Mouse (Mus musculus): ENCODE data around the gene Pcdh9. TPM values are rescaled to one million over a fixed set of nuclear protein-coding genes. Genes with fewer than 3 reads are reported as not detected.

Pcdh9 gene
- polyA plus RNA-seq, 1 experiment from 2014 or later = 8.5 TPM

GRCm38 (mm10) chr14:93142076-93142475 lies 748.4 kb downstream of the Pcdh9 start:
- no peak for ATAC-seq (ENCODE audit: low read depth)
- WGBS = 55% methylated on average over 4 of the region's 4 CpGs
- no peak overlapping the region for H3K27ac ChIP-seq (ENCODE audit: low read length)
- no peaks in the 10 kb centered on the region for H3K36me3 ChIP-seq (ENCODE audit: control insufficient read depth, insufficient read depth, low read length)
- no peaks in the 10 kb centered on the region for H3K27me3 ChIP-seq (ENCODE audit: control insufficient read depth, insufficient read depth, low read depth, low read length)
- no peaks in the 10 kb centered on the region for H3K4me1 ChIP-seq (replicated peaks; ENCODE audit: control insufficient read depth, insufficient read depth, low read length)
- H3K9me3 ChIP-seq (ENCODE audit: control insufficient read depth, low read length) = no peaks in the 10 kb centered on the region
- H3K4me3 ChIP-seq (ENCODE audit: low read length) = no peak overlapping the region
- H3K4me2 ChIP-seq (ENCODE audit: low read depth, low read length) = no peak overlapping the region
- no peak overlapping the region for H3K9ac ChIP-seq (ENCODE audit: low read length)

- Histone ChIP-seq H3K4me2 (ENCODE audit: low read depth, low read length) (no peak overlapping the region), H3K27ac (ENCODE audit: low read length) (no peak overlapping the region), H3K27me3 (ENCODE audit: control insufficient read depth, insufficient read depth, low read depth, low read length) (no peaks in the 10 kb centered on the region), H3K36me3 (ENCODE audit: control insufficient read depth, insufficient read depth, low read length) (no peaks in the 10 kb centered on the region), H3K9ac (ENCODE audit: low read length) (no peak overlapping the region), H3K4me1 (replicated peaks; ENCODE audit: control insufficient read depth, insufficient read depth, low read length) (no peaks in the 10 kb centered on the region), H3K4me3 (ENCODE audit: low read length) (no peak overlapping the region), H3K9me3 (ENCODE audit: control insufficient read depth, low read length) (no peaks in the 10 kb centered on the region)
- ATAC-seq (ENCODE audit: low read depth) = no peak
- WGBS = 83% methylated on average over 3 of the region's 3 CpGs
These were observed 763.5 kb downstream of the Pcdh9 start for GRCm38 (mm10) chr14:93126993-93127392.

GRCm38 (mm10) chr14:93102755-93103154 lies 787.7 kb downstream of the Pcdh9 start:
- ATAC-seq (ENCODE audit: low read depth) = no peak
- Histone ChIP-seq H3K4me3 (ENCODE audit: low read length) (no peak overlapping the region), H3K4me1 (replicated peaks; ENCODE audit: control insufficient read depth, insufficient read depth, low read length) (no peaks in the 10 kb centered on the region), H3K9ac (ENCODE audit: low read length) (no peak overlapping the region), H3K27me3 (ENCODE audit: control insufficient read depth, insufficient read depth, low read depth, low read length) (no peaks in the 10 kb centered on the region), H3K27ac (ENCODE audit: low read length) (no peak overlapping the region), H3K36me3 (ENCODE audit: control insufficient read depth, insufficient read depth, low read length) (no peaks in the 10 kb centered on the region), H3K9me3 (ENCODE audit: control insufficient read depth, low read length) (no peaks in the 10 kb centered on the region), H3K4me2 (ENCODE audit: low read depth, low read length) (no peak overlapping the region)
- 57% methylated on average over 2 of the region's 2 CpGs for WGBS

- peak; percentile 60; the same call in 1 of the 2 replicates for ATAC-seq (ENCODE audit: low read depth)
- Histone ChIP-seq H3K4me2 (ENCODE audit: low read depth, low read length) (no peak overlapping the region), H3K36me3 (ENCODE audit: control insufficient read depth, insufficient read depth, low read length) (no peaks in the 10 kb centered on the region), H3K27ac (ENCODE audit: low read length) (no peak overlapping the region), H3K9ac (ENCODE audit: low read length) (no peak overlapping the region), H3K4me3 (ENCODE audit: low read length) (no peak overlapping the region), H3K4me1 (replicated peaks; ENCODE audit: control insufficient read depth, insufficient read depth, low read length) (no peaks in the 10 kb centered on the region), H3K27me3 (ENCODE audit: control insufficient read depth, insufficient read depth, low read depth, low read length) (no peaks in the 10 kb centered on the region), H3K9me3 (ENCODE audit: control insufficient read depth, low read length) (no peaks in the 10 kb centered on the region)
- 35% methylated on average over 2 of the region's 2 CpGs for WGBS
These were observed 795.4 kb downstream of the Pcdh9 start for GRCm38 (mm10) chr14:93095081-93095480.

- Histone ChIP-seq H3K4me3 (ENCODE audit: low read length) (no peak overlapping the region), H3K4me2 (ENCODE audit: low read depth, low read length) (no peak overlapping the region), H3K36me3 (ENCODE audit: control insufficient read depth, insufficient read depth, low read length) (no peaks in the 10 kb centered on the region), H3K4me1 (replicated peaks; ENCODE audit: control insufficient read depth, insufficient read depth, low read length) (no peaks in the 10 kb centered on the region), H3K9ac (ENCODE audit: low read length) (no peak overlapping the region), H3K27ac (ENCODE audit: low read length) (no peak overlapping the region), H3K9me3 (ENCODE audit: control insufficient read depth, low read length) (no peaks in the 10 kb centered on the region), H3K27me3 (ENCODE audit: control insufficient read depth, insufficient read depth, low read depth, low read length) (no peaks in the 10 kb centered on the region)
- WGBS = 37% methylated on average over 4 of the region's 4 CpGs
- ATAC-seq (ENCODE audit: low read depth) = no peak
These were observed 797.7 kb downstream of the Pcdh9 start for GRCm38 (mm10) chr14:93092806-93093205.

- Histone ChIP-seq H3K27ac (ENCODE audit: low read length) (no peak overlapping the region), H3K9me3 (ENCODE audit: control insufficient read depth, low read length) (no peaks in the 10 kb centered on the region), H3K9ac (ENCODE audit: low read length) (no peak overlapping the region), H3K27me3 (ENCODE audit: control insufficient read depth, insufficient read depth, low read depth, low read length) (no peaks in the 10 kb centered on the region), H3K4me3 (ENCODE audit: low read length) (no peak overlapping the region), H3K4me2 (ENCODE audit: low read depth, low read length) (no peak overlapping the region), H3K36me3 (ENCODE audit: control insufficient read depth, insufficient read depth, low read length) (no peaks in the 10 kb centered on the region), H3K4me1 (replicated peaks; ENCODE audit: control insufficient read depth, insufficient read depth, low read length) (no peaks in the 10 kb centered on the region)
- WGBS = 56% methylated on average over 2 of the region's 2 CpGs
- ATAC-seq (ENCODE audit: low read depth) = no peak
These were observed 804.8 kb downstream of the Pcdh9 start for GRCm38 (mm10) chr14:93085646-93086045.

- Histone ChIP-seq H3K4me3 (ENCODE audit: low read length) (no peak overlapping the region), H3K4me1 (replicated peaks; ENCODE audit: control insufficient read depth, insufficient read depth, low read length) (no peaks in the 10 kb centered on the region), H3K9me3 (ENCODE audit: control insufficient read depth, low read length) (no peaks in the 10 kb centered on the region), H3K9ac (ENCODE audit: low read length) (no peak overlapping the region), H3K36me3 (ENCODE audit: control insufficient read depth, insufficient read depth, low read length) (no peaks in the 10 kb centered on the region), H3K4me2 (ENCODE audit: low read depth, low read length) (no peak overlapping the region), H3K27ac (ENCODE audit: low read length) (no peak overlapping the region), H3K27me3 (ENCODE audit: control insufficient read depth, insufficient read depth, low read depth, low read length) (no peaks in the 10 kb centered on the region)
- ATAC-seq (ENCODE audit: low read depth) = no peak
- 61% methylated on average over 2 of the region's 2 CpGs for WGBS
These were observed 807.3 kb downstream of the Pcdh9 start for GRCm38 (mm10) chr14:93083140-93083539.

GRCm38 (mm10) chr14:93080910-93081309 lies 809.6 kb downstream of the Pcdh9 start:
- Histone ChIP-seq H3K9ac (ENCODE audit: low read length) (no peak overlapping the region), H3K4me2 (ENCODE audit: low read depth, low read length) (no peak overlapping the region), H3K9me3 (ENCODE audit: control insufficient read depth, low read length) (no peaks in the 10 kb centered on the region), H3K27me3 (ENCODE audit: control insufficient read depth, insufficient read depth, low read depth, low read length) (no peaks in the 10 kb centered on the region), H3K4me1 (replicated peaks; ENCODE audit: control insufficient read depth, insufficient read depth, low read length) (no peaks in the 10 kb centered on the region), H3K27ac (ENCODE audit: low read length) (no peak overlapping the region), H3K4me3 (ENCODE audit: low read length) (no peak overlapping the region), H3K36me3 (ENCODE audit: control insufficient read depth, insufficient read depth, low read length) (no peaks in the 10 kb centered on the region)
- no peak for ATAC-seq (ENCODE audit: low read depth)
- 8% methylated on average over 2 of the region's 2 CpGs for WGBS

- WGBS = 42% methylated on average over 2 of the region's 2 CpGs
- no peak overlapping the region for H3K27ac ChIP-seq (ENCODE audit: low read length)
- H3K4me1 ChIP-seq (replicated peaks; ENCODE audit: control insufficient read depth, insufficient read depth, low read length) = no peaks in the 10 kb centered on the region
- H3K27me3 ChIP-seq (ENCODE audit: control insufficient read depth, insufficient read depth, low read depth, low read length) = no peaks in the 10 kb centered on the region
- no peak overlapping the region for H3K4me2 ChIP-seq (ENCODE audit: low read depth, low read length)
- H3K4me3 ChIP-seq (ENCODE audit: low read length) = no peak overlapping the region
- no peak overlapping the region for H3K9ac ChIP-seq (ENCODE audit: low read length)
- no peaks in the 10 kb centered on the region for H3K9me3 ChIP-seq (ENCODE audit: control insufficient read depth, low read length)
- ATAC-seq (ENCODE audit: low read depth) = no peak
- no peaks in the 10 kb centered on the region for H3K36me3 ChIP-seq (ENCODE audit: control insufficient read depth, insufficient read depth, low read length)
These were observed 814.7 kb downstream of the Pcdh9 start for GRCm38 (mm10) chr14:93075761-93076160.

- H3K36me3 ChIP-seq (ENCODE audit: control insufficient read depth, insufficient read depth, low read length) = no peaks in the 10 kb centered on the region
- peak; percentile 50 for ATAC-seq (ENCODE audit: low read depth)
These were observed 818.1 kb downstream of the Pcdh9 start for GRCm38 (mm10) chr14:93072346-93072745.

More at GRCm38 (mm10) chr14:93072346-93072745, 818.1 kb downstream of the Pcdh9 start:
- no peak overlapping the region for H3K4me2 ChIP-seq (ENCODE audit: low read depth, low read length)
- no peak overlapping the region for H3K9ac ChIP-seq (ENCODE audit: low read length)
- 53% methylated on average over 5 of the region's 5 CpGs for WGBS
- no peaks in the 10 kb centered on the region for H3K9me3 ChIP-seq (ENCODE audit: control insufficient read depth, low read length)
- no peaks in the 10 kb centered on the region; the same call in 1 of the 2 replicates for H3K4me1 ChIP-seq (replicated peaks; ENCODE audit: control insufficient read depth, insufficient read depth, low read length)
- no peaks in the 10 kb centered on the region for H3K27me3 ChIP-seq (ENCODE audit: control insufficient read depth, insufficient read depth, low read depth, low read length)
- H3K4me3 ChIP-seq (ENCODE audit: low read length) = no peak overlapping the region
- H3K27ac ChIP-seq (ENCODE audit: low read length) = no peak overlapping the region

Measured in lung, embryonic 16.5 days (tissue).